Mouse (Mus musculus): ENCODE results near the gene Ppid. TPM values are rescaled to one million over a fixed set of nuclear protein-coding genes. Genes with fewer than 3 reads are reported as not detected.

The Ppid gene
- 105 and 111 TPM in 2 replicates for polyA plus RNA-seq (2015; fragmentation: Nextera tagmentation; extraction: Ambion mirVana)

GRCm38 (mm10) chr3:79590863-79591792, at the start of gene Ppid:
Gene Ppid, plus strand, starts transcription at chr3:79591342.

GRCm38 (mm10) chr3:79567703-79568362, 23.3 kb upstream of the Ppid start, which contains the start of gene Fnip2:
Gene Fnip2, minus strand, starts transcription at chr3:79567796.

GRCm38 (mm10) chr3:79628561-79629415, 37.6 kb downstream of the Ppid start, which contains the start of gene 4930579G24Rik:
Gene 4930579G24Rik, plus strand, starts transcription at chr3:79629079.

GRCm38 (mm10) chr3:79629416-79629730, 38.2 kb downstream of the Ppid start, which contains the start of gene Etfdh:
Gene Etfdh, minus strand, starts transcription at chr3:79629500.

Other genes starting within 250 kb of the Ppid start
- 4.2 and 4.3 TPM in 2 replicates for gene Fnip2, start 23.5 kb upstream of the Ppid start, polyA plus RNA-seq (2015; fragmentation: Nextera tagmentation; extraction: Ambion mirVana)
- 4.4 and 4.9 TPM in 2 replicates for gene 4930579G24Rik, start 37.7 kb downstream of the Ppid start, polyA plus RNA-seq (2015; fragmentation: Nextera tagmentation; extraction: Ambion mirVana)
- gene Etfdh, start 38.2 kb downstream of the Ppid start, polyA plus RNA-seq (2015; fragmentation: Nextera tagmentation; extraction: Ambion mirVana) = 45.7 and 46.0 TPM in 2 replicates
- gene Rxfp1, start 146.5 kb downstream of the Ppid start, polyA plus RNA-seq (2015; fragmentation: Nextera tagmentation; extraction: Ambion mirVana) = 0.43 and 0.51 TPM in 2 replicates